Mouse (Mus musculus): ENCODE measurements at regions not wholly inside any gene's neighbourhood (a gene's known extent, or its start where the extent isn't known, plus 50 kb on each side); places are given as distances from the start of the nearest gene placed in this dataset. TPM values are rescaled to one million over a fixed set of nuclear protein-coding genes. Genes with fewer than 3 reads are reported as not detected.

- ATAC-seq (ENCODE audit: low FRiP score): no peak
- Histone ChIP-seq H3K4me1 (replicated peaks) (no peaks in the 10 kb centered on the region), H3K9ac (no peak overlapping the region), H3K9me3 (no peaks in the 10 kb centered on the region), H3K4me3 (no peak overlapping the region), H3K27me3 (no peaks in the 10 kb centered on the region), H3K4me2 (no peak overlapping the region), H3K36me3 (no peaks in the 10 kb centered on the region), H3K27ac (no peak overlapping the region)
- 76% methylated on average over 8 of the region's 8 CpGs for WGBS
Measured at GRCm38 (mm10) chr5:141160391-141160790, 80.9 kb upstream of the Sdk1 start.

- Histone ChIP-seq H3K27ac (no peak overlapping the region), H3K9me3 (no peaks in the 10 kb centered on the region), H3K4me1 (replicated peaks) (no peaks in the 10 kb centered on the region), H3K36me3 (no peaks in the 10 kb centered on the region), H3K27me3 (no peaks in the 10 kb centered on the region), H3K4me2 (no peak overlapping the region), H3K4me3 (no peak overlapping the region), H3K9ac (no peak overlapping the region)
- 92% methylated on average over 5 of the region's 5 CpGs for WGBS
- ATAC-seq (ENCODE audit: low FRiP score): no peak
Measured at GRCm38 (mm10) chr5:141160956-141161355, 80.3 kb upstream of the Sdk1 start.

- ATAC-seq (ENCODE audit: low FRiP score): no peak
- 0 out of 2 replicates have a peak, but pooled peaks cover 2% of the 10 kb centered on the region for H3K27me3 ChIP-seq
- WGBS: 60% methylated on average over 6 of the region's 6 CpGs
- H3K4me3 ChIP-seq: no peak overlapping the region
- no peak overlapping the region for H3K4me2 ChIP-seq
- H3K36me3 ChIP-seq: no peaks in the 10 kb centered on the region
- no peak overlapping the region for H3K27ac ChIP-seq
- no peak overlapping the region for H3K9ac ChIP-seq
- no peaks in the 10 kb centered on the region for H3K9me3 ChIP-seq
- H3K4me1 ChIP-seq (replicated peaks): 0 out of 2 replicates have a peak, but pooled peaks cover 3% of the 10 kb centered on the region
Measured at GRCm38 (mm10) chr5:141182442-141182841, 58.8 kb upstream of the Sdk1 start.

GRCm38 (mm10) chr5:141189033-141189432 is 52.3 kb upstream of the Sdk1 start:
- no peaks in the 10 kb centered on the region for H3K9me3 ChIP-seq
- H3K36me3 ChIP-seq: no peaks in the 10 kb centered on the region
- no peak for ATAC-seq (ENCODE audit: low FRiP score)
- H3K4me2 ChIP-seq: no peak overlapping the region
- 95% methylated on average over 2 of the region's 2 CpGs for WGBS
- H3K4me3 ChIP-seq: no peak overlapping the region
- H3K27ac ChIP-seq: no peak overlapping the region
- no peaks in the 10 kb centered on the region for H3K4me1 ChIP-seq (replicated peaks)
- H3K27me3 ChIP-seq: 0 out of 2 replicates have a peak, but pooled peaks cover 3% of the 10 kb centered on the region
- no peak overlapping the region for H3K9ac ChIP-seq

Small RNA genes lying in the stretch of these regions (microRNA-seq; reads per million reads assigned to microRNA genes)
- not detected for gene Gm26113

All from hindbrain, embryonic 13.5 days (tissue).